Mouse (Mus musculus): ENCODE data around the gene Suco.

Gene Suco

DNA sequence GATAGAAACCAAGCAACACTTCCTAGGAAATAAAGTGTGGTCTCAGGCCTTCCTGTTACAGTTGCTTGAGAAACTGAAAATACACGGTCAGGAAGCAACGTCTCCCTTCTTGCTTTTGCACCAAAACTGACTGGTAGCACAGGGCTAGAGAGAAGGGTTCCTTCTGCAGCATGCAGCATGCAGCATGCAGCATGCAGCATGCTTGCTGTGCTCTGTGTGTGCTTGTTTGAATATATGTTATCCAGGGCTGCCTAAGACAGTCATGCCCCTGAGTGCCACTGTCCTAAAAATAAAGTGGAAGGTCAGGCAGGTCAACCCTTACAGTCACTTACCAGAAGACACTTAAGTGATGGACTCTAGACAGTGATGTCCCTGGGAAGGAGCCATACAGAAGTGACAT is 17.6 kb upstream of the Suco start:
- DNase-seq (ENCODE audit: low spot score), result no peak

DNA sequence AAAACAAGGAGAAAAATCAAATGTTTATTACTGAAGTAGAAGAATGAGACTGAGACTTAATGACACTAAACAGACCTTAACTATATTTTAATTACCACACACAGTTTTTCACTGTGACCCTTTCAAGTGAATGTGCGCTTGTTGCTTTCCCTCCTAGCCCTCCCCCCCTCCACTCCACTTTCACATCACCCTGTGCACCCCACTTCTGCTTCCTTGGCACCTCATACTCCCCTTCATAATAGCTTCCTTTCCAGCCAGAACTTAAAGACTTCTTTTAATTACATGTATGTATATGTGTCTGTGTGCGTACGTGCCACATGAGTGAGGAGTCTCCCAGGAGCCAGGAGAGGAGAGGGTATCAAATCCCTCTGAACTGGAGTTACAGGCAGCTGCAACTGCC is 12.3 kb upstream of the Suco start:
- DNase-seq (ENCODE audit: low spot score), result no peak

DNA sequence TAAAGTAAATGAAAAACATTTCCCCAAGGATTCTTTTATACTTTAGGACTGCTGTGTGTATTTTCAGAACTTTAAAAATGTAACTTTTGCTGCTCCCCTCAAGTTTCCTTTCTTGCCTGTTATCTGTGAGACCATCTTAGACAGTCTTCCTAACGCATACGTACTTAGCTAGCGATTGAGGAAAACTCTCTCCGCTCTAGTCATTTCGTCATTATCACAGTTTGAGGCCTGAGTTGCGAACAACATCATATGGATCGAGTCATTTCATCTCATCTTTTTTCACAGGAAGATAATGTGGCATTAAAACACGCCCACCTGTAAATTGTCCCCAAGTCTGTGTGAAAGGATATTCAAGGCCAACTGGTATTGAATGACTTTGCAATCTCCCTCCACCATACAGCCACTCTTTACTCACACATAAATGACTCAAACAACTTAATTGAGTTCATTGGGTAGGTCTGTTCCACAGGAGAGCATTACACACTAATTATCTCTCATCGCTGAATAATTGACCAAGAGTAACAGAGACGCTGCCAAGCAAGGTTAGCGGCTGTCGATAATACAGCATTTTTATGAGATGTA is 11.3 kb upstream of the Suco start:
- DNase-seq (ENCODE audit: low spot score), result no peak

DNA sequence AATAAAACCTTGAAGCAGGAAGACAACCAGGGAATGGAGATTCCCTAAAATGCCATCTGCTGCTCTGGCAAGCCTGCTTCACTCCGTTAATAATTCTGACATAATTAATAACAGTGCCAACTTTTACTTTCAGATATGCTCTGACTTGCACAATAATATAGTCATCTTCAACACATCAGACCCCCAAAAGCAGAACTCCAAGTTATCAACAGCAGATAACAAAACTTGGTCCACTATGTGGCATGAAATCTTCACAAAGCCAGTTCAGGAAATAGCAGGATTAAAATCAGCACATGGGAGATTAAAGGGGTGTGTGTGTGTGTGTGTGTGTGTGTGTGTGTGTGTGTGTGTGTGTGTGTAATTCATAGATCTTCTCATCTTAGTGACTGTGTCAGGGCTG is 9.3 kb upstream of the Suco start:
- no peak for DNase-seq (ENCODE audit: low spot score)

DNA sequence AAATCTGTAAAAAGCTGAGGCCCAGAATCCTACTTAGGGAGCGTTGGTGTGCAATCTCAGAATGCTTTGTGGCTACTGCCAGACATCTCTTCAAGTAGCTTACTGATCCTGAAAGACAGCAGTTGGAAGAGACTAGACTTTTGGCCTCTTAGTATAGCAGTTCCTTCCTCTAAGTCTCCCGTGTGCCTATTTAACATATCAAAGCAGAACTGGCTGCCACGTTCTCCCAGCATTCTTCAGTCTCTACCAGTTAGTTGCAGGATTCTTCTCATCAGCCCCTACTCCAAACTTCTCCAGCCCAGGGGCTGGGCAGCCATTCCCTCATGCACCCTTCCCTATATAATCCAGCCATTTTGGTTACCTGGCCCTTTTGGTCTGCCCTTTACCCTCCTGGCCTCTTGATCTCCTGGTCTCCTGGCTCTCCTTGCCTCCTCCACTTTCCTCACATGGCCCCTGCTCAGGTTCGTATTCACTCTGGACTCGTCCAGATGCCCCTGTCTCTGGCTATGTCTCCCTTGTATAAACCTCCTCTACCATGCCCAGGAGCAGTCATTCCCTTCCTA is 1.2 kb upstream of the Suco start:
- DNase-seq (ENCODE audit: low spot score), result no peak

DNA sequence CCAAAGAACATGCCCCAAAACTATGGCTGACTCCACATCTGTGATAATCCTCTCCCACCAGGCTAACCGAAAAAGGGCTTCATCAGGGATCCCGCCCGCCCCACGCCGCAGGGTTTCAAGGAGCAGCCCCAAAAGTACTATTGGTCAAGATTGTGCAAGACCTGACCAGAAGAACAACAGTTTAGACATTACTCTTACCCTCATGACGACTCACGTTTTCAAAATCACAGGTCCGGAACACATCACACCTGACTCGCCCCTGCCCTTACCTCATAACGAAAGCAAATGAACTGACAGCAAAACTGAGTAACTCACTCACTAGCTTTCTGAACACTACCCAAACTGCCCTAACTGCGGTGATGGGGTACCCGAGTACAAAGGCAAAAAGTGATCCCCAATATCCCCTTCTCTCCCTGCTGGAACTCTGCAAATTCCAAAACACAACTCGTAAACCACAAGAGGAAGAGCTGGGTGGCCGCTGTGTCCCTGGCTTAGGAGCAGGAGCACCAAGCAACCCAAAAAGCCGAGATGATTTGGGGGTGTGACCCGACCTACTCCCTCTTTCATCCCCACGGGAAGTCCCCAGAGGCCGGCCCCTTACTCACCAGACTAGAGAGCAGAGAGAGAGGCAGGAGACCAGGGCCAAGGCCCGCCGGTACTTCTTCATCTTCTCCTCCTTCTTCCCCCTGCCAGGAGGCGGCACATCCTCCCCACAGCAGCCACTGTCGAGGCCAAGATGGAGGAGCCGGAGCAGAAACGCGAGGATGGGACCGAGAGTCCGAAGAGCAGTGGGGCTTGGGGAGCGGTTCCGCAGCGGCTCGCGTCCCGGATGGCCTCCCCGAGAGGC is 553 bp downstream of the Suco start:
- DNase-seq (ENCODE audit: low spot score), result peak; percentile 1

DNA sequence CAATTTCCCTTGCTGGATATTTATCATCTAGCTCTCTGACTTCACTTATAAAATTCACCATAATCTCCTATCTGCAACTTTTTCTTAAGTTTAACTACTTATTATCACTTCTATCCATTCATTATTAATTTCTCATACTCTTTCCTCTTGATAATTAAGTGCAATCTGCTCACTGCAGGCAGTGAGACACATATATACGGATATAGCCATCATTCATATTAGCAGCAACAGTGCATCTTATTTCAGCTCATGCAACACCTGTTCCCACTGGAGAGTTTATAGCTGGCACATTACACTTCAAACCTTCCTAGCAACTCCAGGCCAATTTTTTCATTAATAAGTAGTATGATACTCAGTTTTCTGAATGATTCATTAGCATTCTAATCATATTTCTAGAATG is 7.1 kb downstream of the Suco start:
- DNase-seq (ENCODE audit: low spot score), result no peak

DNA sequence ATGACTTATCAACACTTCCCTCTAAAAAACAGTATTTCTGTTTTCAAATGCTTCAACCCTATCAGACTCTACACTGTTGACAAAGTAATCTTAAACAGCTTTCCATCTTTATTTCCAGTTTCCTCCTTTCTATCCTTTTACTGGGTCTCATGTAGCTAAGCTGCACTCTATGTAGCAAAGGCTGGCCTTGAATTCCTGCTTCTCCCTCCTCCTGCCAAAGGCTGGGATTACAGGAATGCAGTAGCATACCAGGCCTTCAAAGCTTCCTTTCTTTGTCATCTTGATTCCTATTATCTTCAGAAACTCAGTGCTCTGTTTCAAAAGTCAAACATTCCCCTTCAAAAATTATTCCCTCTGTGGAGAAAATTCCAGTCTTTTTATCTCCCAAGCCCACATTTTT is 8.1 kb downstream of the Suco start:
- DNase-seq (ENCODE audit: low spot score), result no peak

DNA sequence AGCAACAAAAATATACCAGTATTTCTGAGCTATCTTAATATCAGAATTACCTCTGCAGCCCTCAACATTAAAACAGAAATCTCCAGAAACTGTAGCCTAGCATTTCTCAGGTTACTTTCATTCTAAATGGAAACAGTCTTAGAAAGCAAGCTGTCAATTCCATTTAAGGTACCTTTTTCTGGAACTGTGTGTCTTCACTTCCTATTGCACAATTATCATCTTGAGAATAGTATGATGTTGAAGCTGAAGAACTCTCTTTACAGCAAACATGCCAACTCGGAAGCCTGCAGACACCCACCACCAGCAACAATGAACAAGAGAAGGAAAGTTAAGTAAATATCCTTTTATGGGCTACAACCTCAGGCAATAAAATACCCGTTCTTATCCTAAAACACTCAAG is 12.7 kb downstream of the Suco start:
- no peak for DNase-seq (ENCODE audit: low spot score)

DNA sequence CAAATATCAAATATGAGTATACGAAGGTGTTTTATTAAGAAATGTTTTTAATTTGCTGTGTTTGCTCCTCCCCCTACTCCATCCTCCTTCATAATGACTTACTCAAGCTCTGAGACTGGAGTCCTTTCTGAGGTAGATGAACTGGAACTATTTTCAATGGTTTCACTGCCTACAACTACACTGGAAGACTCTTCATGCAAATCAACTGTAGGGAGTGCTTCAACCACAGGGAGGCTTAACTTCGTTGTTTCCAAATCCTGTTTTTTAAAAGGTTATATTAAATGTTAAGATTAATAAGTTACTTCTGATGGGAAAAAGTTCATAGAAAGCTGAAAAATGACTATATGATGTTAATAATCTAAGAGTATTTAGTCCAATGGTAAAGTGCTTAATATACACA is 17.2 kb downstream of the Suco start:
- DNase-seq (ENCODE audit: low spot score), result no peak

DNA sequence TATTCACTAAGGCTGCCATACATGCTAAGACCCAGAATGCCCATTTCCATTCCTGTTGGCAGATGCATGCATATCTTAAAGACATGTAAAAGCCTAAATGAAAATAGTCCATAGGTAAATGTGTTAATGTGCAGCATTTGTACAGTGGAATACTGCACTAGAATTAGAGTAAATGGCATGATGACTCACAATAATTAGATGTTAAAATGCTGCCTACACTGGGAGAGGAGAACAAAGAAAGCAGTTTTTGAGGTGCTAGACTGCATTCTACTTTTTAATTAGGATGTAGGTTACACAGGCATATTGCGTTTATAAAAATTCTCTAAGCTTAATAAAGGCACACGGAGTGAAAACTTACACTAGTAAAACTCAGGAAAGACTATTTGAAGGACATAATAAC is 49.8 kb downstream of the Suco start:
- no peak for DNase-seq (ENCODE audit: low spot score)

DNA sequence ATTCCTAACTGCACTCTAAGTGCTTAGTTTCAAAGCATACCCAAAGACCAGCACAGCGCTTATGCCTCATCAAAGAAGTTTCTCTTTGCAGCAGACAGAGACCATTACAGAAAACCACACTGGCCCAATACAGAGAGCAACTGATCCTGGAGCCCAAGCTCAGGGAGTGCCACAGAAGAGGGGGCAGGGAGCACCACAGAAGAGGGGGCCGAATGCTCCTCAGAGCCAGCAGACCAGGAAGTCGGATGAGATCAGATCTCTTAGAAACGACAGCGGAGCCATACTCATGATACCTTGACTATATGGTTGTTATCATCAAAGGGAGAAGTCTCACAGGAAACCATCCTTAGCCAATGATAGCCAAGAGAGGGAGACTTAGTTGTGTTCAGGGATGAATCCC is 67.1 kb downstream of the Suco start:
- no peak for DNase-seq (ENCODE audit: low spot score)

DNA sequence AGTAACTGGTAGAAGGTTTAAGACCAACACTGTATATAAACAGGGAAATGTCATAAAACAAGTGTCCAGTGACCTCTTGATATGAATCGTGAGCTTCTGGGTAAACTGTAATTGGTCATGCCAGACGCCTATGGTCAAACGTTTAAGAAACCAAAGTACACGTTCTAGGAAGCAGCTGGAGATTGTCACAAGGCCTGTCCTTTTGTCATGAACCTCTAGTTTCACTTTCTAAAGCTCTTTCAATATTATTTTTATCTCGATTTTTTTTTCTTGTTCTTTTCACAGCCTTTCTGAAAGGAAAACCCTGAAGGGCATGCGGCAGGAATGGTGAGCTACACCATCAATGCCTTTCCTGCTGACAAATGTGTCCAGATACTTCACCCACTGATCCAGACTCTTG is 67.5 kb downstream of the Suco start:
- DNase-seq (ENCODE audit: low spot score), result no peak

DNA sequence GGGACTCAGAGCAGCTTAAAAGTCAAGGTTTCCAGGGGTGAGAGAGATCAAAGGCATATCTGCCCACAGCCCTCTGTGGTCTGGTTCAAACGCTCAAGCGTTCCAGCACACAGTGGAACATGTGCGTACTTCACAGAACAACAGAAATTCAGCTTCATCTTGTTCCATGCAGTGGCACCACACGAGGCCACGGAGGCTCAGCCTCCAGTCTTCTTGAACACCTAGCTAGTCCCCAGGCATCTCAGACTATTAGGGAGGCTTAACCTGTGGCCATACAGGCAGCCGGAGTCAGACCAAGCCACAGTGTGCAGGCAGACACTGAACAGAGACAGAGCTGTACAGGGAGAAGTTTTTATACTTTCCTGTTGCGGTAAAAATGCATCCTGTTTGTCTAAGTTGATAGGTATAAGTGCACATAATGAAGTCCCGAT is 71.9 kb downstream of the Suco start:
- DNase-seq (ENCODE audit: low spot score), result no peak

DNA sequence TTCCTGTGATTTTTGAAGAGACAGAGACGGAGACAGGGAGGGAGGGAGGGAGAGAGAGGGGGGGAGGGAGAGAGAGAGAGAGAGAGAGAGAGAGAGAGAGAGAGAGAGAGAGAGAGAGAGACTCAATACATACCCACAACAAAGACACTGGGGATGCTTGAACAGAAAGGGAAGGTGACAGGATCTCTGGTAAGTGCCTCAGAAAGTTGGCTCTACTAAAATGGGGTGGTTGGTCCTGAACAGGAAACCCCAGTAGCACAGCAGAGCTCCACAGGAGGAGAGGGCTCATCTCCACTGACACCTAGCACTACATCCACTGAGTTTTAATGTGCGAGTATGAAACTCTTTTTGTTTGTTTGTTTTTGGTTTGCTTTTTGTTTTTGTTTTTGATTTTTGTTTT is 75.2 kb downstream of the Suco start:
- no peak for DNase-seq (ENCODE audit: low spot score)

DNA sequence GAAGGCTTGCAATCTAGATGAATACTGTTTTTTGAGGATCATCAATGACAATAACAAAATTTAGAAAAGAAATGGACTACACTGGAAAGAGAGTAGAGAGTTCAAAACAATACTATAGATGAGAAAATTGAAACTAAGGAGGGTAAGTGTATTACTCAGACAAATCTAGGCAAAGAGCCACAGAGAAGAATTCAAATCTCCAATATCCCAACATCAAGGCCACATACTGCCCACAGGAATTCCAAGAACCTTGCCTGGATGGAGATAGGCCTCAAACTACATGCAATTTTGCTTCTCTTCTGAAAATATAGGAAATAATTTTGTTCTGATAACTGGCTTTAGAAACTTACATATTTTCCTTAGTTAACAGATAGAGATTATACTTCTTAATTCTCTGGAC is 76.2 kb downstream of the Suco start:
- no peak for DNase-seq (ENCODE audit: low spot score)

DNA sequence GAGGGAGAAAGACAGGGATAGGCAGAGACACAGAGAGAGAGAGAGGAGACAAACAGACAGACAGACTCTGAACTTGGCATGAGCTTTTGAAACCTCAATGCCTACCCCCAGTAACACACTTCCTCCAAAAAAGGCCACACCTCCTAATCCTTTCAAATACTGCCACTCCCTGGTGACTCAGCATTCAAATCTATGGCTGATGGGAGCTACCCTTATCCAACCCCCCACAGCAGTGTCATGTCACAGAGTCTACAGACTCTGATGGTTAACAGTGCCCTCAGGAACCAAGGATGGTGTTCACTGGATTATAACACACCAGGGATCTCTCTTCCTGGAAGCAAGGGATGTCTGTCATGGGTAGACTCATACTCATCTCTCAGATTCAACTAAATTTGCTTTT is 76.7 kb downstream of the Suco start:
- DNase-seq (ENCODE audit: low spot score), result no peak

DNA sequence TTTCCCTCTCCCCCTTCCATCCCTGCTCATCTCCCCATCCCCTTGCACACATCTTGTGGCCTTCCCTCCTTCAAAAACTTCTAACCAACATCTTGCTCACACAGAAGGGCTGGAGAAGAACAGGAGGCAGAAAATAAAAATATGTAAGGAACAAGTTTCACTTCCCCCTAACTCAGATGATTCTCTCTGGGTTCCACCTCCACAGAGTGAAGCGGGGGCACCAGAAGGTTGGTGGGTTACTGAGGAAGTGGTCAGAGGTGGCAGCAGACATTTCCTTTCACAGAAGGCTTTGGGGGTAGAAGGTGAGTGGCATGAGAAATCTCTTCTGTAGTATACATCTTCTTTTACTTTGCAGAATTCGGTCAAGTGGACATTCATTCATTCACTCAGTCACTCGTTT is 77.6 kb downstream of the Suco start:
- DNase-seq (ENCODE audit: low spot score), result no peak

DNA sequence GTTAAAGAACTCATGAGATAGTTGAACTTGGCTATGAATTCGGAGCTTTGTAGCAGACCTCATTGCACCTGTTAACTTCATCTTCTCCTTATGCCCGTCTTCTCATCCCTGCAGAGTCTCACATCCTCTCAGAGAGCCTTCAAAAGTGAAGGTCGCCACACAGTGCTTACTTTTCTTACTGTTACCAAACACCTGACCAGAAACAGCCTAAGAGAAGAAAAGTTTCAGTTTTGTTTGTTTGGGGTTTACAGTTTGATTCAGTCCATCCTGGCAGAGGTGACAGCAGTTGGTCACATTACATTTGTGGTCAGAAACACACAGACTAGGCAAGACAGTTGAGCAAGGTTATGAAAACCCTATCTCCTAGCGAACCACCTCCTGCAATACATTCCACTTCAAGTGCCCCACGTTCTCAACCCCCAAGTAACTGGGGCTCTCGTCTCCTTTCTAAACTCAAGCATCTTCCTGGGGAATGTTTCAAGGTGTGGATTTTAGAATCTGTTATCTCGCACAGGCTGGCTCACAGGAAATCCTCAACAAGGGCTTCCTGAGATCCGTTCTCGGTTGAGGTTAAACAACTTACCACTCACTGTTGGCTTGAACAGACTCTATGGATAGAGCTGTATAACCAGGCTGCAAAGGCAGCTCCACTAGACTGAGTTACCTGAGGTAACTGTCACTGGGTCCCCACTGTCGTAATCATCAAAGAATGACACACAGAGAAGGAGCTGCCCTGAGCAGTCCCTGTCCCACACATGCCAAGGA is 81.9 kb downstream of the Suco start:
- no peak for DNase-seq (ENCODE audit: low spot score)

DNA sequence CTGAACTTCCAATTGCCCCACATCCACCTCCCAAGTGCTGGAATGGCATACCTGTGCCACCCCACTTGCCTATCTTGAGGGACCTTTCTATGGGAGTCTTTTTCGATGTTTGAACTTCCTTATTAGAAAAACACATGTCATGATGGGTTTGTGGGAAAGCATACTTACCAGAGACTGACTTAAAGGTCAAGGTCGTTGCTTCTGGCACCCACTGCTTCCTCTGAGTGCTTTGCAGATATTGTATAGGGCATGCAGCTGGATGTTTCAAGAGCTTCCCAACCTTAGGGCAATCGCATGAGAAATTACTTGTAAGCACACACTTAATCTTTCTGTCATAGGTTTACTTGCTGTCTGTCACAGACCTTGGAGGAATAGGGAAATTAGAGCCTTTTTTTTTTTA is 83.2 kb downstream of the Suco start:
- no peak for DNase-seq (ENCODE audit: low spot score)

DNA sequence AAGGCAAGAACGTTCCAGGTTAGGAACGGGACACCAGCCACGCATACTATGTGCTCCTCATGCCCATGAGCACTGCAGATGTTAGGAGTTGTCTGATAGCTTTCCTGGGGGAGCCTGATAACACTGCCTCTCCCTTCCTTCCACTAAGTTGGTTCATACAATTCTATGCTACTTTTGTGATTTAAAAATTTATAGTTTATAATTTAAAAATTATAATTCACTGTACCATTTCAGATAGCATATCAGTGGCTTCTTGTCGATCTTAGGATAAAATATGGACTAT is 83.9 kb downstream of the Suco start:
- no peak for DNase-seq (ENCODE audit: low spot score)

DNA sequence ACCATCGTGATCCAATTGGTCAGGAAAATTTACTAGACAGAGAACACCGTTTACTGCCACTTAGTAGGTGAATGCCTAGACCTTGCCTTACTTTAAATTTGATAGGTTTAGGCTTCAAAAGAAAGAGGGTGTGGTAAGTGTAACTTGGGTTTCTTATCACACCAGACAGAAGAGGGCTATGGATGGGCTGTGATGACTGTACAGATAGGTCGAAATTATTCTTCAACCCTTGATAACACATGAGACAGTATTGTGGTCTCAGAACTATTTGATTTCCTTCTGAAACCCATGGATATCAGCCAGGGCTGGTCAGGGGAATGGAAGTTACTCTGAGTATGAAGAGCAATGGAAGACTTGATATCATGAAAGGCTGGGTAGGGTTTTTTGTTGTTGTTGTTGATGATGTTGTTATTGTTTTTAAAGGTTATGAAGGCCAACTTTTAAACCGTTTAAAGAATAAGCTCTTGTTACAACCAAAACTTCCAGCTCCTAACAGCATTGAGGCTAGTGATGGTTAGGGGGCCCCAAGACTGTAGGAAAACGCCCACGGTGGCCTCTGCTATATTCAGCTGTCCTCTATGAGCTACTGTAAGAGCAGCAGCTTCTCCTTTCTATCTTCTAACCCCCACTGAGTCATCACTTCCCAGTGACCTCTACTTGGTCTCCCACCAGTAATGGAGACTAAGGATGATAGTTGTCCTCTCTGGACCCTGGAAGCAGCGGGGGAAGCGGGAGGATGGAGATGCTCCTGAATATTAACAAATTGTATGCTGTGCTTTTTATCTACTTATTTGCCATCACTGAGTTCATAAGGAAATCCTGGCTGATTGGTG is 84.4 kb downstream of the Suco start:
- no peak for DNase-seq (ENCODE audit: low spot score)

Measured in ovary, postnatal 14 days (tissue).